Comparison of ENCODE assay signal across 12 mouse cellular contexts in the genomic region with DNA sequence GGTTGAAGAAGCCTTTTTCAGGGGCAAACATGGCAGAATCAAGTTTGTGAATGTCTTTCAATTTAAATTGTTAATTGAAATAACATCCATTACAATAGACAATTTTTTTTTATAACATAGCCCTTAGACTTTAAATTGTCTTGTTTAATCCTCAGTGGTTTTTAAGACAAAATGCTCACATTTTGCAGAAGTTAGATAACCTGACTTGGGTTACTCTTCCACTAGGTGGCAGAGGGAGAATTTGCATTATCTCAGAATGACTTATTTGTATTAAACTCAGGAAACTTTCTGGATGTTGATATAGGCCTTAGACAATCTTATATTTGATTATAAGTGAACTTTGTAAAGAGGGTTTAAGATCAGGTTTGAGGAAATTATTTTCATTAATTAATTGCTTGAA.
DNase-seq lines count a peak whose midpoint lies in the region; ATAC-seq and TF ChIP-seq lines count a peak whose summit lies in the region.
"Had no signal": no experiment of that assay in that cellular context is flagged by ENCODE, and none has a peak within 500 bp of the region (broad histone marks: within the 10 kb centered on the region; RNA-seq: fewer than 3 reads in every experiment).

No protein-coding gene starts in this region.

- TF ChIP-seq EP300 in MEL (IDR thresholded peaks at IDR 0.05; ENCODE audit: low read depth in 1 of 2, low read length in 2 of 2), result no peak

- no peaks in the 10 kb centered on the region for H3K36me3 ChIP-seq in forebrain, embryonic 14.5 days (ENCODE audit: control insufficient read depth, insufficient read depth, low read length)
- no peaks in the 10 kb centered on the region for H3K36me3 ChIP-seq in forebrain, embryonic 11.5 days (ENCODE audit: control insufficient read depth, insufficient read depth, low read length)
- H3K36me3 ChIP-seq in limb, embryonic 14.5 days (ENCODE audit: control insufficient read depth, insufficient read depth, low read length), result no peaks in the 10 kb centered on the region
- no peaks in the 10 kb centered on the region for H3K36me3 ChIP-seq in limb, embryonic 10.5 days
- no peaks in the 10 kb centered on the region for H3K36me3 ChIP-seq in MEL (ENCODE audit: control insufficient read depth in 1 of 2, insufficient read depth in 2 of 2, low read length in 2 of 2)
- H3K36me3 ChIP-seq in embryonic facial prominence, embryonic 14.5 days (ENCODE audit: control insufficient read depth, insufficient read depth, low read length), result no peaks in the 10 kb centered on the region
- H3K36me3 ChIP-seq: heart, embryonic 15.5 days; limb, embryonic 15.5 days; neural tube, embryonic 12.5 days had no signal

- no peak overlapping the region for H3K4me3 ChIP-seq in forebrain, embryonic 14.5 days (ENCODE audit: low read depth, low read length)
- H3K4me3 ChIP-seq in forebrain, embryonic 11.5 days (ENCODE audit: low read depth, low read length), result no peak overlapping the region
- H3K4me3 ChIP-seq in limb, embryonic 14.5 days (replicated peaks; ENCODE audit: low read length), result no peak overlapping the region
- no peak overlapping the region for H3K4me3 ChIP-seq in limb, embryonic 10.5 days
- no peak overlapping the region for H3K4me3 ChIP-seq in MEL (ENCODE audit: control insufficient read depth in 1 of 2, insufficient read depth in 1 of 2, low read depth in 2 of 2, low read length in 2 of 2)
- no peak overlapping the region for H3K4me3 ChIP-seq in embryonic facial prominence, embryonic 14.5 days (ENCODE audit: low read depth, low read length)
- H3K4me3 ChIP-seq: heart, embryonic 15.5 days; limb, embryonic 15.5 days; neural tube, embryonic 12.5 days had no signal

- H3K27me3 ChIP-seq in forebrain, embryonic 14.5 days (replicated peaks; ENCODE audit: control insufficient read depth, insufficient read depth, low read length), result no peaks in the 10 kb centered on the region
- no peaks in the 10 kb centered on the region for H3K27me3 ChIP-seq in forebrain, embryonic 11.5 days (ENCODE audit: control insufficient read depth, insufficient read depth, low read length)
- H3K27me3 ChIP-seq in limb, embryonic 14.5 days (ENCODE audit: control insufficient read depth, insufficient read depth, low read length), result no peaks in the 10 kb centered on the region
- no peaks in the 10 kb centered on the region for H3K27me3 ChIP-seq in limb, embryonic 10.5 days (ENCODE audit: low read depth, poor library complexity, severe bottlenecking)
- H3K27me3 ChIP-seq in MEL (ENCODE audit: control insufficient read depth in 1 of 2, insufficient read depth in 2 of 2, low read length in 2 of 2), result 0 out of 4 replicates have a peak, but pooled peaks cover 0 to 2% of the 10 kb centered on the region in 2 experiments
- no peaks in the 10 kb centered on the region for H3K27me3 ChIP-seq in embryonic facial prominence, embryonic 14.5 days (replicated peaks; ENCODE audit: control insufficient read depth, insufficient read depth, low read length)
- H3K27me3 ChIP-seq: heart, embryonic 15.5 days; limb, embryonic 15.5 days; neural tube, embryonic 12.5 days had no signal

- H3K9ac ChIP-seq in forebrain, embryonic 14.5 days (ENCODE audit: low read length), result no peak overlapping the region
- no peak overlapping the region for H3K9ac ChIP-seq in forebrain, embryonic 11.5 days (ENCODE audit: low read length)
- no peak overlapping the region for H3K9ac ChIP-seq in limb, embryonic 14.5 days (ENCODE audit: low read depth, low read length, severe bottlenecking)
- no peak overlapping the region for H3K9ac ChIP-seq in MEL (ENCODE audit: control insufficient read depth, low read depth, low read length, poor library complexity, severe bottlenecking)
- no peak overlapping the region for H3K9ac ChIP-seq in embryonic facial prominence, embryonic 14.5 days (ENCODE audit: low read depth, low read length)
- H3K9ac ChIP-seq: heart, embryonic 15.5 days; limb, embryonic 15.5 days; neural tube, embryonic 12.5 days had no signal

- no peak for TF ChIP-seq POLR2A in limb, embryonic 14.5 days (IDR thresholded peaks at IDR 0.05; ENCODE audit: borderline replicate concordance, extremely low read depth, insufficient read depth, insufficient read length)
- TF ChIP-seq POLR2A in MEL (IDR thresholded peaks at IDR 0.05; ENCODE audit: control insufficient read depth in 1 of 2, insufficient read depth in 1 of 2, low read depth in 1 of 2, low read length in 2 of 2, poor library complexity in 1 of 2), result no peak

- no peak overlapping the region for H3K4me2 ChIP-seq in forebrain, embryonic 14.5 days (ENCODE audit: low read length)
- H3K4me2 ChIP-seq in forebrain, embryonic 11.5 days (ENCODE audit: low read depth, low read length, severe bottlenecking), result no peak overlapping the region
- H3K4me2 ChIP-seq in limb, embryonic 14.5 days (replicated peaks; ENCODE audit: low read depth, low read length, severe bottlenecking), result no peak overlapping the region
- H3K4me2 ChIP-seq in embryonic facial prominence, embryonic 14.5 days (ENCODE audit: low read depth, low read length), result no peak overlapping the region
- H3K4me2 ChIP-seq: heart, embryonic 15.5 days; limb, embryonic 15.5 days; neural tube, embryonic 12.5 days had no signal

- no peaks in the 10 kb centered on the region for H3K9me3 ChIP-seq in forebrain, embryonic 14.5 days (replicated peaks; ENCODE audit: control insufficient read depth, low read length)
- no peaks in the 10 kb centered on the region for H3K9me3 ChIP-seq in forebrain, embryonic 11.5 days (ENCODE audit: control insufficient read depth, low read length)
- no peaks in the 10 kb centered on the region for H3K9me3 ChIP-seq in limb, embryonic 14.5 days (ENCODE audit: control insufficient read depth, low read length)
- H3K9me3 ChIP-seq in limb, embryonic 10.5 days (replicated peaks), result no peaks in the 10 kb centered on the region
- H3K9me3 ChIP-seq in MEL (replicated peaks; ENCODE audit: insufficient read depth, low read length), result no peaks in the 10 kb centered on the region
- no peaks in the 10 kb centered on the region for H3K9me3 ChIP-seq in embryonic facial prominence, embryonic 14.5 days (ENCODE audit: control insufficient read depth, low read length)
- H3K9me3 ChIP-seq: heart, embryonic 15.5 days; limb, embryonic 15.5 days; neural tube, embryonic 12.5 days had no signal

- DNase-seq in forebrain, embryonic 14.5 days (ENCODE audit: low spot score), result peak; percentile 59
- no peak for DNase-seq in forebrain, embryonic 11.5 days (ENCODE audit: low spot score)
- DNase-seq in limb, embryonic 14.5 days (ENCODE audit: low spot score), result peak; percentile 34
- DNase-seq in limb, embryonic 10.5 days (ENCODE audit: low spot score), result no peak
- peak; percentile 49 for DNase-seq in MEL (ENCODE audit: low read depth, low spot score)
- DNase-seq in embryonic facial prominence, embryonic 14.5 days (ENCODE audit: low spot score), result peak; percentile 18
- no peak for DNase-seq in adrenal gland, postnatal 36 days
- DNase-seq in ovary, postnatal 10 days (ENCODE audit: low spot score), result no peak

- no peak overlapping the region for H3K27ac ChIP-seq in forebrain, embryonic 14.5 days (ENCODE audit: low read depth, low read length)
- no peak overlapping the region for H3K27ac ChIP-seq in forebrain, embryonic 11.5 days (ENCODE audit: low read depth, low read length)
- no peak overlapping the region for H3K27ac ChIP-seq in limb, embryonic 14.5 days (replicated peaks; ENCODE audit: low read depth, low read length)
- no peak overlapping the region for H3K27ac ChIP-seq in limb, embryonic 10.5 days
- H3K27ac ChIP-seq in MEL (ENCODE audit: control insufficient read depth, low read depth, low read length), result no peak overlapping the region
- no peak overlapping the region for H3K27ac ChIP-seq in embryonic facial prominence, embryonic 14.5 days (replicated peaks; ENCODE audit: low read depth, low read length)
- H3K27ac ChIP-seq: heart, embryonic 15.5 days; limb, embryonic 15.5 days; neural tube, embryonic 12.5 days had no signal

- no peaks in the 10 kb centered on the region for H3K79me2 ChIP-seq in MEL (ENCODE audit: control insufficient read depth, insufficient read depth, low read length, poor library complexity)

- TF ChIP-seq RAD21 in MEL (IDR thresholded peaks at IDR 0.05; ENCODE audit: low read depth, low read length), result peak; percentile 75

- no peak for ATAC-seq in forebrain, embryonic 14.5 days
- ATAC-seq in forebrain, embryonic 11.5 days (replicated peaks; ENCODE audit: low FRiP score), result no peak
- ATAC-seq in limb, embryonic 14.5 days (ENCODE audit: low FRiP score, low read depth), result no peak
- ATAC-seq in embryonic facial prominence, embryonic 14.5 days (ENCODE audit: low read depth), result no peak
- ATAC-seq: intestine, embryonic 16.5 days had no signal

- H3K4me1 ChIP-seq in forebrain, embryonic 14.5 days (ENCODE audit: control insufficient read depth, insufficient read depth, low read length), result no peaks in the 10 kb centered on the region
- H3K4me1 ChIP-seq in forebrain, embryonic 11.5 days (replicated peaks; ENCODE audit: control insufficient read depth, insufficient read depth, low read length), result no peaks in the 10 kb centered on the region
- no peaks in the 10 kb centered on the region for H3K4me1 ChIP-seq in limb, embryonic 14.5 days (ENCODE audit: control insufficient read depth, insufficient read depth, low read length)
- no peaks in the 10 kb centered on the region for H3K4me1 ChIP-seq in limb, embryonic 10.5 days
- H3K4me1 ChIP-seq in MEL (ENCODE audit: control insufficient read depth in 1 of 2, insufficient read depth in 2 of 2, low read length in 2 of 2), result no peaks in the 10 kb centered on the region
- H3K4me1 ChIP-seq in embryonic facial prominence, embryonic 14.5 days (ENCODE audit: control insufficient read depth, insufficient read depth, low read length), result no peaks in the 10 kb centered on the region
- H3K4me1 ChIP-seq: heart, embryonic 15.5 days; limb, embryonic 15.5 days; neural tube, embryonic 12.5 days had no signal

- peak in 1 of 3 experiments; percentile 60; a peak in 2 of 6 replicates for TF ChIP-seq CTCF in MEL (IDR thresholded peaks at IDR 0.05 in 2 of 3, conservative IDR thresholded peaks at IDR 0.05 in 1 of 3; ENCODE audit: control insufficient read depth in 1 of 3, insufficient read depth in 1 of 3, low read depth in 2 of 3, low read length in 3 of 3, poor library complexity in 1 of 3, severe bottlenecking in 1 of 3)

TF ChIP-seq in MEL, 35 proteins besides CTCF, POLR2A, EP300 and RAD21:
- TF ChIP-seq NRF1 (IDR thresholded peaks at IDR 0.05; ENCODE audit: insufficient read depth, low read depth, low read length, poor library complexity, severe bottlenecking) (no peak), ZKSCAN1 (IDR thresholded peaks at IDR 0.05; ENCODE audit: low read depth, low read length) (no peak), BHLHE40 (IDR thresholded peaks at IDR 0.05; ENCODE audit: borderline replicate concordance, low read depth, low read length) (no peak), SMC3 (IDR thresholded peaks at IDR 0.05; ENCODE audit: low read depth, low read length) (peak; percentile 78), POLR2AphosphoS2 (IDR thresholded peaks at IDR 0.05; ENCODE audit: low read length) (no peak), ZC3H11A (IDR thresholded peaks at IDR 0.05; ENCODE audit: low read depth, low read length) (peak; percentile 46), MAZ (IDR thresholded peaks at IDR 0.05; ENCODE audit: low read depth, low read length) (no peak), TBP (IDR thresholded peaks at IDR 0.05; ENCODE audit: low read depth, low read length) (no peak), SIN3A (IDR thresholded peaks at IDR 0.05; ENCODE audit: low read length) (no peak)
TF ChIP-seq in MEL: peak in this region for 2.

Comparison
In these comparisons a context has a peak if more than half of its experiments do, and no peak if none do; other contexts are left out.
1. DNase-seq: peak in forebrain, embryonic 14.5 days (single experiment), limb, embryonic 14.5 days (single experiment), MEL (single experiment) and embryonic facial prominence, embryonic 14.5 days (single experiment); none in forebrain, embryonic 11.5 days (single experiment), limb, embryonic 10.5 days (single experiment), adrenal gland, postnatal 36 days (0 of 2) and ovary, postnatal 10 days (single experiment).